Mouse (Mus musculus): Measurements from ENCODE around the gene Gm4969. TPM values are rescaled to one million over a fixed set of nuclear protein-coding genes. Genes with fewer than 3 reads are reported as not detected.
A peak's percentile ranks its signal among the peaks of the same experiment; 100 is the strongest.
"Not testable (repeated sequence)": the region's sequence is repeated elsewhere in the genome, so short reads cannot be mapped to it uniquely, and the experiment has no call there.

Gene Gm4969
- polyA plus RNA-seq, 1 experiment from 2014 or later, result 9.5 TPM

GRCm38 (mm10) chr7:19158601-19159000 lies 40.4 kb upstream of the Gm4969 start:
- 69% methylated on average over 11 of the region's 11 CpGs for WGBS
- no peak overlapping the region for H3K9ac ChIP-seq (ENCODE audit: low read depth, low read length)
- ATAC-seq, result no peak
- H3K36me3 ChIP-seq (ENCODE audit: control insufficient read depth, insufficient read depth, low read length), result peaks cover 4% of the 10 kb centered on the region
- peaks cover 13% of the 10 kb centered on the region for H3K4me1 ChIP-seq (ENCODE audit: control insufficient read depth, insufficient read depth, low read length)
- H3K27me3 ChIP-seq (ENCODE audit: control insufficient read depth, insufficient read depth, low read depth, low read length), result peaks cover 8% of the 10 kb centered on the region; the same call in 1 of the 2 replicates
- no peaks in the 10 kb centered on the region for H3K9me3 ChIP-seq (replicated peaks; ENCODE audit: control insufficient read depth, low read length, poor library complexity, severe bottlenecking)
- no peak overlapping the region for H3K27ac ChIP-seq (ENCODE audit: low read length)
- no peak overlapping the region for H3K4me2 ChIP-seq (ENCODE audit: low read length)
- H3K4me3 ChIP-seq (ENCODE audit: low read depth, low read length), result no peak overlapping the region

- Histone ChIP-seq H3K27ac (ENCODE audit: low read length) (peak overlapping the region; percentile 54), H3K4me3 (ENCODE audit: low read depth, low read length) (peak overlapping the region; percentile 2; the same call in 1 of the 2 replicates), H3K36me3 (ENCODE audit: control insufficient read depth, insufficient read depth, low read length) (peaks cover 11% of the 10 kb centered on the region), H3K9me3 (replicated peaks; ENCODE audit: control insufficient read depth, low read length, poor library complexity, severe bottlenecking) (no peaks in the 10 kb centered on the region), H3K27me3 (ENCODE audit: control insufficient read depth, insufficient read depth, low read depth, low read length) (peaks cover 5% of the 10 kb centered on the region; the same call in 1 of the 2 replicates), H3K4me2 (ENCODE audit: low read length) (peak overlapping the region; percentile 42), H3K9ac (ENCODE audit: low read depth, low read length) (peak overlapping the region; percentile 45), H3K4me1 (ENCODE audit: control insufficient read depth, insufficient read depth, low read length) (peaks cover 13% of the 10 kb centered on the region)
- ATAC-seq, result peak; percentile 60
- 6% methylated on average over 30 of the region's 30 CpGs for WGBS
Measured at GRCm38 (mm10) chr7:19157160-19157800, 39.1 kb upstream of the Gm4969 start.

DNA sequence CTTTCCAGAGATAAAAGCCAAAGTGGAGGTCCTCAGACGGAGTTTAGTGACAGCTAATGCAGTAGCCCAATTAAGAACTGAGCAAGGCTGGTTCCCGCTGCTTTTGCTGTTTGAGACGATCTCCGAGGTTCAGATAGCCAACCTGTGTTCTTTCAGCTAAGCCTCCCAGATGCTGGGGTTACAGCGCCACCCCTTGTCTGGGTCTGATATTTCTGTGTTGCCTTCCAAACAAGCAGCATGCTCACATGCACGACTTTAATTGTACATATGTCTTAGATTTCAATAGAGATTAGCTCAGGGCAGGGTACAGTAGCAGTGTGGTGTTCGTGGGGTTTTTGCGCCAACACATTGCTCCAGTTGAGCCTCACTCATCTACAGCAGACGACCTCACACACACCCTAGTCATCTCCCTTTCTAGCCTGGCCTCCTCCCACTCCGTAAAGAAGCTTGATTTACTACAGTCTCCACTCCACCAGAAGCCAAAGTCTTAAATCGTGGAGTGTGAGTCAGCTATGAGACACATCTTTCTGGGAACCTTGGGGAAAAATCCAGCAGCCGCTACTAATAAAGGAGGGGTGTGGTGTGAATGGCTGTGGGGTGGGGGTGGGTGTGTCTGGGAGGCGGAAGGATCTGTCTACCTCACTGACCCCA lies 37.8 kb upstream of the Gm4969 start:
- 62% methylated on average over 13 of the region's 13 CpGs for WGBS
- peaks cover 13% of the 10 kb centered on the region for H3K4me1 ChIP-seq (ENCODE audit: control insufficient read depth, insufficient read depth, low read length)

GRCm38 (mm10) chr7:19154796-19155195 lies 36.6 kb upstream of the Gm4969 start:
- Histone ChIP-seq H3K4me3 (ENCODE audit: low read depth, low read length) (no peak overlapping the region), H3K36me3 (ENCODE audit: control insufficient read depth, insufficient read depth, low read length) (peaks cover 20% of the 10 kb centered on the region), H3K4me2 (ENCODE audit: low read length) (no peak overlapping the region), H3K27me3 (ENCODE audit: control insufficient read depth, insufficient read depth, low read depth, low read length) (peaks cover 5% of the 10 kb centered on the region; the same call in 1 of the 2 replicates), H3K27ac (ENCODE audit: low read length) (no peak overlapping the region), H3K9ac (ENCODE audit: low read depth, low read length) (no peak overlapping the region), H3K4me1 (ENCODE audit: control insufficient read depth, insufficient read depth, low read length) (peaks cover 15% of the 10 kb centered on the region), H3K9me3 (replicated peaks; ENCODE audit: control insufficient read depth, low read length, poor library complexity, severe bottlenecking) (no peaks in the 10 kb centered on the region)
- ATAC-seq, result no peak
- 79% methylated on average over 8 of the region's 8 CpGs for WGBS

More for the DNA sequence above, 37.8 kb upstream of the Gm4969 start:
- Histone ChIP-seq H3K4me3 (ENCODE audit: low read depth, low read length) (no peak overlapping the region), H3K27ac (ENCODE audit: low read length) (no peak overlapping the region), H3K36me3 (ENCODE audit: control insufficient read depth, insufficient read depth, low read length) (peaks cover 20% of the 10 kb centered on the region), H3K9me3 (replicated peaks; ENCODE audit: control insufficient read depth, low read length, poor library complexity, severe bottlenecking) (no peaks in the 10 kb centered on the region), H3K27me3 (ENCODE audit: control insufficient read depth, insufficient read depth, low read depth, low read length) (peaks cover 5% of the 10 kb centered on the region; the same call in 1 of the 2 replicates), H3K9ac (ENCODE audit: low read depth, low read length) (0 out of 2 replicates have a peak overlapping the region, but pooled peaks have one; percentile 6), H3K4me2 (ENCODE audit: low read length) (no peak overlapping the region)
- no peak for ATAC-seq

DNA sequence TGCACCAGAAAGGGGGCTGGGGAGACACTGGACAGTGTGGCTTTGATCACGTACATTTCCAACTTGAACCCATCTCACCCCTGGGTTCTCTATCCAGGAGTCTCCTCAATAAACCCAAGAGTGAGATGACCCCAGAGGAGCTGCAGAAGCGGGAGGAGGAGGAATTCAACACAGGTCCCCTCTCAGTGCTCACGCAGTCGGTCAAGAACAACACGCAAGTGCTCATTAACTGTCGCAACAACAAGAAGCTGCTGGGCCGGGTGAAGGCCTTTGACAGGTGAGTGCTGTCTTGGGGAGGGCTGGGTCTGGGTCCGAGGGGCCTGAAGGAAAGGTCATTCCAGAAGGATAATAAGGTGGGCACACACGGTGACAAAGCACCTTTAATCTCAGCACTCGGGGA lies 33.0 kb upstream of the Gm4969 start:
- Histone ChIP-seq H3K36me3 (ENCODE audit: control insufficient read depth, insufficient read depth, low read length) (peaks cover 20% of the 10 kb centered on the region), H3K4me1 (ENCODE audit: control insufficient read depth, insufficient read depth, low read length) (peaks cover 18% of the 10 kb centered on the region)
- WGBS, result 93% methylated on average over 10 of the region's 10 CpGs
- not testable (repeated sequence) for H3K9me3 ChIP-seq (replicated peaks; ENCODE audit: control insufficient read depth, low read length, poor library complexity, severe bottlenecking); H3K9ac ChIP-seq (ENCODE audit: low read depth, low read length); H3K27ac ChIP-seq (ENCODE audit: low read length); ATAC-seq; H3K27me3 ChIP-seq (ENCODE audit: control insufficient read depth, insufficient read depth, low read depth, low read length); H3K4me2 ChIP-seq (ENCODE audit: low read length); H3K4me3 ChIP-seq (ENCODE audit: low read depth, low read length)

GRCm38 (mm10) chr7:19149626-19150025 lies 31.5 kb upstream of the Gm4969 start, which contains the start of gene Snrpd2:
Gene Snrpd2 (plus strand): TSS chr7:19149722.
- 0% methylated on average over 24 of the region's 24 CpGs for WGBS
- Histone ChIP-seq H3K27ac (ENCODE audit: low read length) (peak within 1 kb of the TSS; percentile 87), H3K4me3 (ENCODE audit: low read depth, low read length) (peak within 1 kb of the TSS; percentile 51), H3K4me1 (ENCODE audit: control insufficient read depth, insufficient read depth, low read length) (peaks cover 18% of the 10 kb centered on the region), H3K9me3 (replicated peaks; ENCODE audit: control insufficient read depth, low read length, poor library complexity, severe bottlenecking) (no peaks in the 10 kb centered on the region), H3K4me2 (ENCODE audit: low read length) (peak within 1 kb of the TSS; percentile 62), H3K27me3 (ENCODE audit: control insufficient read depth, insufficient read depth, low read depth, low read length) (no peaks in the 10 kb centered on the region), H3K9ac (ENCODE audit: low read depth, low read length) (peak within 1 kb of the TSS; percentile 70), H3K36me3 (ENCODE audit: control insufficient read depth, insufficient read depth, low read length) (peaks cover 20% of the 10 kb centered on the region)
- peak; percentile 92 for ATAC-seq

DNA sequence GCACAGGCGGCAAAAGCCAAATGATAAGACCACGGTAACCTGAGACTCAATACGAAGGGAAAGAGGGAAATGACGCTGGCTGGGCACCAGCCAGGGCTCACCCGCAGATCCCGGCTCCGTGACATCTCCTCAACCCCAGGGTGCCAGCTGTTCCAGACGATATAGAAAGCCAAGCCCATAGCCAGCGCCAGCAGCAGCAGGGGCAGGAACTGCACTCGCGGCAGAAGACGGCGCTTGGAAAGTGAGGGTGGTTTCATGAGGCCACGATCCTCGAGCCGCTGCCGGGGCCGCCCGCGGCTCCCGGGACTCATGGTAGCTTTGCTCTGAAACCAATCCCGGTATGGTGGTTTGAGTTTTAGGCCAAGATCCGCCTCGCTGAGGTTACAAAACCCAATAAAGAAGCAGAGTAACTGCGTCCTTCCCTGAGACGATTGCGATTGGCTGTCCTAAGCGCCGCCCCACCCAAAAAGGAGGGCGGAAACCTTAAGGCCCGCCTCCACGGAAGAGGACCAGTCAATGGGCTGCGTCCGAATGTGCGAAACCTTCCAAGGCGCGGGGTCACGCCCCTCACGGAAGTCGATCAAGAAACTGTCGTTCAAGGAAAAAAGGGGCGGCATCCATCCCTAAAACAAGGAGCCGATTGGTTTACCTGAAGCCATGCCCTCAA lies 30.8 kb upstream of the Gm4969 start, which contains the start of gene Qpctl:
Gene Qpctl (minus strand): TSS at position 417 of the 667 bp plus-strand sequence.
- WGBS, result under 1% methylated on average over 43 of the region's 43 CpGs

DNA sequence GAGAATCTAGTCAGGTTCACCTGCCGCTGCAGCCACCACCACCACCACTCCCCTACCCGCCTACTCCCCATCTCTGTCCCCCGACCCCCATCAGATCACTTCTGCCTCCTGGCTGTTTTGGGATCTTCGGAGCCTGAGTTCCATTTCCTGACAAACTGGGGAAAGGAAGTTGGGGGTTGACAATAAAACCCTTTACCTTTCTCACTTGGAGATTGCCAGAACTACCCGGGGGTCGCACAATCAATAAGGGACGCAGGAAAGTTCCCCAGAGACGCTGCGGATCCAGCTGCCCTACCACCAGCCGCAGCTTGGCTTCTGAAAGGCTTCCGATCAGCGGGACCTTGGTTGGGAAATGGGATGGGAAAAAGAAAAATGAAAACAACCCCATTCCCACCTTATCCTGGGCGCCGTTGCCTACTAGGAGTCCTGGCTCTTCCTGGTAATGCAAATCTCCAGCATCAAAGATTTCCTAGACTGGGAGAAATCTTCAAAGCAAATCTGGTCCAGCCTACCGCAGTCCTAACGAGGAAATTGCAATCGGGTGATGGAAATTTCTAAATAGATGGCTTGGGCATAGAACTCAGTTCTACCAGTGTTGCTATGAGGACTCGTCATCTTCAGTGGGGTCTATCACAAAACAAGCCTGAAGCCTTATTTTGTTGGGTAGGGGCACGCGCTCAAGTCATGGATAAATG lies 30.2 kb upstream of the Gm4969 start:
- 14% methylated on average over 20 of the region's 20 CpGs for WGBS
- H3K27me3 ChIP-seq (ENCODE audit: control insufficient read depth, insufficient read depth, low read depth, low read length), result no peaks in the 10 kb centered on the region
- peaks cover 13% of the 10 kb centered on the region for H3K36me3 ChIP-seq (ENCODE audit: control insufficient read depth, insufficient read depth, low read length)
- peak overlapping the region; percentile 62 for H3K4me2 ChIP-seq (ENCODE audit: low read length)
- H3K9me3 ChIP-seq (replicated peaks; ENCODE audit: control insufficient read depth, low read length, poor library complexity, severe bottlenecking), result no peaks in the 10 kb centered on the region
- peak overlapping the region; percentile 87 for H3K27ac ChIP-seq (ENCODE audit: low read length)
- H3K4me1 ChIP-seq (ENCODE audit: control insufficient read depth, insufficient read depth, low read length), result peaks cover 18% of the 10 kb centered on the region
- H3K9ac ChIP-seq (ENCODE audit: low read depth, low read length), result peak overlapping the region; percentile 70
- no peak for ATAC-seq
- H3K4me3 ChIP-seq (ENCODE audit: low read depth, low read length), result peak overlapping the region; percentile 51

More for the DNA sequence above, 30.8 kb upstream of the Gm4969 start, which contains the start of gene Qpctl:
- ATAC-seq, result peak; percentile 97
- H3K4me1 ChIP-seq (ENCODE audit: control insufficient read depth, insufficient read depth, low read length), result peaks cover 18% of the 10 kb centered on the region
- H3K4me3 ChIP-seq (ENCODE audit: low read depth, low read length), result peak within 1 kb of the TSS; percentile 51
- peak within 1 kb of the TSS; percentile 70 for H3K9ac ChIP-seq (ENCODE audit: low read depth, low read length)
- no peaks in the 10 kb centered on the region for H3K27me3 ChIP-seq (ENCODE audit: control insufficient read depth, insufficient read depth, low read depth, low read length)
- H3K36me3 ChIP-seq (ENCODE audit: control insufficient read depth, insufficient read depth, low read length), result peaks cover 20% of the 10 kb centered on the region
- H3K9me3 ChIP-seq (replicated peaks; ENCODE audit: control insufficient read depth, low read length, poor library complexity, severe bottlenecking), result no peaks in the 10 kb centered on the region
- peak within 1 kb of the TSS; percentile 62 for H3K4me2 ChIP-seq (ENCODE audit: low read length)
- peak within 1 kb of the TSS; percentile 87 for H3K27ac ChIP-seq (ENCODE audit: low read length)
